Mouse (Mus musculus): ENCODE results near the gene Tbx4. TPM values are rescaled to one million over a fixed set of nuclear protein-coding genes. Genes with fewer than 3 reads are reported as not detected.

Tbx4 gene
- total RNA-seq, 4 experiments from 2014 or later: not detected

- DNase-seq (ENCODE audit: low spot score): no peak
These were observed 35.5 kb upstream of the Tbx4 start for GRCm38 (mm10) chr11:85850758-85851157.

- DNase-seq (ENCODE audit: low spot score): no peak
These were observed 28.1 kb upstream of the Tbx4 start for GRCm38 (mm10) chr11:85857997-85858698.

- DNase-seq (ENCODE audit: low spot score): no peak
These were observed 21.9 kb upstream of the Tbx4 start for GRCm38 (mm10) chr11:85864363-85864762.

- DNase-seq (ENCODE audit: low spot score): no peak
These were observed 10.0 kb upstream of the Tbx4 start for GRCm38 (mm10) chr11:85876059-85876788.

GRCm38 (mm10) chr11:85884498-85884897, 1.7 kb upstream of the Tbx4 start:
- DNase-seq (ENCODE audit: low spot score): no peak

- DNase-seq (ENCODE audit: low spot score): no peak
These were observed 185 bp downstream of the Tbx4 start for GRCm38 (mm10) chr11:85886429-85886785.

GRCm38 (mm10) chr11:85887273-85887672, 1.1 kb downstream of the Tbx4 start:
- DNase-seq (ENCODE audit: low spot score): no peak

GRCm38 (mm10) chr11:85887801-85888450, 1.7 kb downstream of the Tbx4 start:
- DNase-seq (ENCODE audit: low spot score): no peak

- DNase-seq (ENCODE audit: low spot score): no peak
These were observed 2.3 kb downstream of the Tbx4 start for GRCm38 (mm10) chr11:85888451-85888961.

GRCm38 (mm10) chr11:85889056-85889729, 3.0 kb downstream of the Tbx4 start:
- no peak for DNase-seq (ENCODE audit: low spot score)

GRCm38 (mm10) chr11:85889730-85890562, 3.7 kb downstream of the Tbx4 start:
- DNase-seq (ENCODE audit: low spot score): no peak

GRCm38 (mm10) chr11:85890563-85890845, 4.3 kb downstream of the Tbx4 start:
- DNase-seq (ENCODE audit: low spot score): no peak

GRCm38 (mm10) chr11:85891010-85891691, 4.9 kb downstream of the Tbx4 start:
- DNase-seq (ENCODE audit: low spot score): no peak

GRCm38 (mm10) chr11:85891692-85892040, 5.4 kb downstream of the Tbx4 start:
- no peak for DNase-seq (ENCODE audit: low spot score)

GRCm38 (mm10) chr11:85892771-85893170, 6.5 kb downstream of the Tbx4 start:
- no peak for DNase-seq (ENCODE audit: low spot score)

- no peak for DNase-seq (ENCODE audit: low spot score)
These were observed 7.3 kb downstream of the Tbx4 start for GRCm38 (mm10) chr11:85893400-85894135.

GRCm38 (mm10) chr11:85894136-85894530, 7.9 kb downstream of the Tbx4 start:
- no peak for DNase-seq (ENCODE audit: low spot score)

GRCm38 (mm10) chr11:85894731-85895545, 8.7 kb downstream of the Tbx4 start:
- no peak for DNase-seq (ENCODE audit: low spot score)

- DNase-seq (ENCODE audit: low spot score): no peak
These were observed 10.2 kb downstream of the Tbx4 start for GRCm38 (mm10) chr11:85896335-85896985.
